Mouse (Mus musculus): Measurements from ENCODE around the gene Zfp560. TPM values are rescaled to one million over a fixed set of nuclear protein-coding genes. Genes with fewer than 3 reads are reported as not detected.
A peak's percentile ranks its signal among the peaks of the same experiment; 100 is the strongest.
"Not testable (repeated sequence)": the region's sequence is repeated elsewhere in the genome, so short reads cannot be mapped to it uniquely, and the experiment has no call there.

The Zfp560 gene
- 13.0 and 13.8 TPM in 2 replicates for polyA plus RNA-seq (2015; fragmentation: Nextera tagmentation; extraction: Ambion mirVana)

DNA sequence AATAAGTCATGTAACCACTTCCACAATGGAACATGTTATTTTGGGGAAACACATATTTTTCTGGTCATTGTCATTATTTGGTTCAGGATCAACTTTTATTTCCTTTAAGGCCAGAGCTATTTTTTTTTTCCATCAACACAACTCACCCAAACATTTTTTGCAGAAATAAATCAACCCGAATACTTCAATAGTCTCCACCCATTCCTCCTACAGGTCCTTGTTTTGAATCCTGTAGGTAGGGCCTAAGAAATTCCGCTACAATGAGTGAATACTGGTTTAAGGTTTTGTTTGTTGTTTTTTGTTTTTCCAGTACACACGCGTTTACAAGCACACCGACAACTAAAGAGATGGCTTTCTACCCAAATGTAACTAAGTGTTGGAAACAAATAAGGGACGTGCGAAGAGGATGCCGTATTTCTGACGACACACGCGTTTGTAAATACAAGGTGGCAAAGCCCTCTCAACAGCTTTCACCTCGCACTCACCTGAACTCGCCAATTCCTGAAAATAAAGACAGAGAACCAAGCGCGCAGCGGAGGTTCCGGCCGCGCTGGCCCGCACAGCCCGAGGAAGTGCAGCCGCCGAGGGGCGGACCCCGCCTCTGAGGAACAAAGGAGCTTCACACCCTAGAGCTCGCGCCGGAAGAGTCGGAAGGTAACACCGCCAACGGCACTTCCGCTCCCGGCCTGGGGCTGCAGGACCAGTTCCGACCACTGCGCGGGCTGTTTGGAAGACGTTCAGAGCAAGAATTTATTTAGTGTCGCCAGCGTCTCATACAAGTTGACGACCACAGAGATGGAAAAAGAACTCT, at the start of gene Zfp560:
TSS of gene Zfp560 (minus strand) at position 646 of the 811 bp plus-strand sequence.
- 4% methylated on average over 40 of the region's 40 CpGs for WGBS (ENCODE audit: insufficient replicate concordance)
- Histone ChIP-seq H3K27me3 (no peaks in the 10 kb centered on the region), H3K36me3 (no peaks in the 10 kb centered on the region)

DNA sequence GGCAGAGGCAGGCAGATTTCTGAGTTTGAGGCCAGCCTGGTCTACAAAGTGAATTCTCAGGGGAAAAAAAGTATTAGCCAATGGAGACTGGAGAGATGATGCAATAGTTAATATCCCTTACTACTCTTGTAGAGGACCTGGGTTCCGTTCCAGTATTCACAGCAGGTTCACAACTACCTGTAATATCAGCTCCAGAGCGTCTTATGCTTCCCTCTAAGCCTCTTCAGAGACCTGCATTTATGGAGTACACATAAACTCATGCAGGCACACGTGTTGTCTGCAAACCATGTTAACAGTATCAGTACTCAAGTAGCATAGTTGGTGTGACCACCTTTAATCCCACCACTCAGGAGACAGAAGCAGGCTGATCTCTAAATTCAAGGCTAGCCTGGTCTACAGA, 45.0 kb upstream of the Zfp560 start:
- Histone ChIP-seq H3K27ac (no peak overlapping the region), H3K9me3 (replicated peaks) (no peaks in the 10 kb centered on the region), H3K4me1 (replicated peaks) (no peaks in the 10 kb centered on the region), H3K4me3 (replicated peaks) (no peak overlapping the region), H3K9ac (no peak overlapping the region), H3K27me3 (no peaks in the 10 kb centered on the region), H3K36me3 (no peaks in the 10 kb centered on the region; the same call in 1 of the 2 replicates), H3K4me2 (no peak overlapping the region)
- DNase-seq (no peak), ATAC-seq (ENCODE audit: low read depth) (no peak)
- 71% methylated on average over 3 of the region's 3 CpGs for WGBS (ENCODE audit: insufficient replicate concordance)

More for the DNA sequence above, at the start of gene Zfp560:
- Histone ChIP-seq H3K4me3 (replicated peaks) (peak within 1 kb of the TSS; percentile 71), H3K4me1 (replicated peaks) (peaks cover 3% of the 10 kb centered on the region), H3K9me3 (replicated peaks) (no peaks in the 10 kb centered on the region), H3K27ac (peak within 1 kb of the TSS; percentile 27; the same call in 1 of the 2 replicates), H3K4me2 (peak within 1 kb of the TSS; percentile 78), H3K9ac (peak within 1 kb of the TSS; percentile 79)
- DNase-seq (peak; percentile 84), ATAC-seq (ENCODE audit: low read depth) (peak; percentile 100)

DNA sequence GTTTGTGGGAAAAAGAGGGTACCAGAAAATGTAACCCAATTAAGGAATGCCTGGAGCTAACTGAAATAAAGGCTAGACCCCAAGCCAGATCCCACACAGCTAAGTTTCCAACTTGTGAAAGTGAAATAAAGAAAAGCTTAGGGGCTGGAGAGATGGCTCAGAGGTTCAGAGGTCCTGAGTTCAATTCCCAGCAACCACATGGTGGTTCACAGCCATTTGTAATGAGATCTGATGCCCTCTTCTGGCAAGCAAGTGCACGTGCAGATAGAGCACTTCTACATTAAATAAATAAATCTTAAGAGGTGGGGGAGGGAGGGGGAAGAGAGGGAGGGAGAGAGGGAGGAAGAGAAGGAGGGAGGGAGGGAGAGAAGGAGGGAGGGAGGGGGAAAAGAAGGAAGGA, 26.5 kb upstream of the Zfp560 start:
- no peak overlapping the region for H3K4me3 ChIP-seq (replicated peaks)
- ATAC-seq (ENCODE audit: low read depth), result no peak
- no peak overlapping the region for H3K9ac ChIP-seq
- no peaks in the 10 kb centered on the region for H3K4me1 ChIP-seq (replicated peaks)
- H3K27ac ChIP-seq, result no peak overlapping the region
- no peaks in the 10 kb centered on the region for H3K36me3 ChIP-seq
- H3K9me3 ChIP-seq (replicated peaks), result no peaks in the 10 kb centered on the region
- DNase-seq, result no peak
- H3K27me3 ChIP-seq, result no peaks in the 10 kb centered on the region
- 33% methylated on average over 1 of the region's 1 CpGs for WGBS (ENCODE audit: insufficient replicate concordance)
- H3K4me2 ChIP-seq, result no peak overlapping the region

DNA sequence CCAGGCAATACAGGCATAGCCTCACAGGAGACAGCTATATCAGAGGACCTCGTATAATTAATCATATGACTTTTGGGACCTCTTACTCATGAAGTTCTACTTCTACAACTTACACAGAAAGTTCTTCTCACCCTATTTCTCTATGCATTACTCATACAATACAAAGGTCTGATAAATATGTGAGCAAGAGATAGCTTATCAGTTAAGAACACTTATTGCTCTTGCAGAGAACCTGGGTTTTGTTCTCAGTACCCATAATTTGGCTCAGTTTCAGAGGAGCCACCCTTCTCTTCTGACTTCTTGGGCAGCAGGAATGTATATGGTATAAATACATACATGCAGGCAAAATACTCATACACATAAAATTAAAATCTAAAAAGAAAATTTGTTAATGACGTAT, 24.3 kb upstream of the Zfp560 start:
- DNase-seq (no peak), ATAC-seq (ENCODE audit: low read depth) (no peak)
- Histone ChIP-seq H3K4me2 (no peak overlapping the region), H3K4me1 (replicated peaks) (no peaks in the 10 kb centered on the region), H3K4me3 (replicated peaks) (no peak overlapping the region), H3K27ac (no peak overlapping the region), H3K9me3 (replicated peaks) (no peaks in the 10 kb centered on the region), H3K9ac (no peak overlapping the region), H3K27me3 (no peaks in the 10 kb centered on the region), H3K36me3 (no peaks in the 10 kb centered on the region)
- WGBS (ENCODE audit: insufficient replicate concordance), result 64% methylated on average over 2 of the region's 2 CpGs

DNA sequence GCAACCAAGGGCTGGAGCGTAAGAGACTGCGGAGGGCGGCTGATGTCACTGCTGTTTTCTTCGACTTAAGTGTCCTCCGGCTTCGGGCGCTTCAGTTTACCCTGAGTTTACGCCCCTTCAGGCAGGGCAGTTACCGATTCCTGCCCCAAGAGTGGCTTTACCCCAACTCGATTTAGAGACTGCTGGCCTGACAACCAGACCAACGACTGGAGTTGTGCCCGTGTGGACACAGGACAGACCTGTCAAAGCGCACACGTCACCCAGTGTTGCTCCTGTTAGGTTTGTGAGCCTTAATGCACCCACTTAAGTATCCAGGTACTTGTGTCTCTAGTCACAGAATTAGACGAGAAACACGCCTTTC, 346 bp upstream of the Zfp560 start:
- no peaks in the 10 kb centered on the region for H3K36me3 ChIP-seq
- no peak for DNase-seq
- peak overlapping the region; percentile 78 for H3K4me2 ChIP-seq
- ATAC-seq (ENCODE audit: low read depth), result peak; percentile 65
- WGBS (ENCODE audit: insufficient replicate concordance), result 14% methylated on average over 16 of the region's 16 CpGs
- peak overlapping the region; percentile 27; the same call in 1 of the 2 replicates for H3K27ac ChIP-seq
- peak overlapping the region; percentile 79 for H3K9ac ChIP-seq
- peak overlapping the region; percentile 71 for H3K4me3 ChIP-seq (replicated peaks)
- no peaks in the 10 kb centered on the region for H3K9me3 ChIP-seq (replicated peaks)
- H3K27me3 ChIP-seq, result no peaks in the 10 kb centered on the region
- H3K4me1 ChIP-seq (replicated peaks), result peaks cover 3% of the 10 kb centered on the region

DNA sequence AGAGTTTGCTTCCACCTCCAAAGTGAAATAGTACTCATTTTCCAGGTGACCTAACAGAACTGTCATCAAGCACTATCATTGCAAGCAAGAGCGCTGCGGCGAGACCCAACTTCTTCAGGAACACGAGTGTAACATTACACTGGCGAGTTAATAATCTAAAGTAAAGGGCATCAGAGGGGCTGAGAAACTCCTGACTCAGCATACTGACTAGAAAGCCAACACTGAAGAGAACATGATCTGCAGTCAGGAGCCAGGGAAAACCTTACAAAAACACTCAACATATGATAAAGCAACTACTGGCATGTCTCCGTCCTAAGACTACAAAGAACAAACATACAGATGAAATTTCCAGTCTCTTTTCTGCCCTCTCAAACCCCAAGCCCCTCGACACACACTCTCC, 1.3 kb downstream of the Zfp560 start:
- Histone ChIP-seq H3K36me3 (no peaks in the 10 kb centered on the region), H3K9ac (no peak overlapping the region), H3K4me1 (replicated peaks) (peaks cover 3% of the 10 kb centered on the region), H3K27me3 (no peaks in the 10 kb centered on the region), H3K4me3 (replicated peaks) (no peak overlapping the region), H3K4me2 (peak overlapping the region; percentile 28; the same call in 1 of the 2 replicates), H3K27ac (no peak overlapping the region), H3K9me3 (replicated peaks) (no peaks in the 10 kb centered on the region)
- ATAC-seq (ENCODE audit: low read depth) (no peak), DNase-seq (no peak)
- 80% methylated on average over 7 of the region's 7 CpGs for WGBS (ENCODE audit: insufficient replicate concordance)

DNA sequence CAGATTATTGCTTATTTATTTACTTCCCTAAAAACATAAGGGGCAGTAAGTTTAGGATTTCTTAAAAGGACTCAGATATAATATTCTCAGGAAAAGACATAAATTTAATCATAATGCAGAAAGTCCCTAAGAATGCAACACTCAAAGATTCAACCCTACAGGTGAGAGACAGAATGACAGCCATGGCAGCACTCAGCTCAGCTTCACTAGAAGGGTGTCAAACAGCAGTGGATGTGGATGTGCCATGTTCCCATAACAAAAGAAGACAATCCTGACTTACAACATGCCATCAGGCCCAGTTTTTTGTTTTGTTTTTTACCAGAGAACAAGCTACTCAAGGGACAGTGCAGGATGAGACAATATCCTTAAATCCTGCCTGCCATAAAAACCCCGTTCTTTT, 10.3 kb downstream of the Zfp560 start:
- Histone ChIP-seq H3K9ac (no peak overlapping the region), H3K27me3 (no peaks in the 10 kb centered on the region), H3K4me3 (replicated peaks) (no peak overlapping the region), H3K4me1 (replicated peaks) (no peaks in the 10 kb centered on the region), H3K36me3 (no peaks in the 10 kb centered on the region), H3K4me2 (no peak overlapping the region), H3K9me3 (replicated peaks) (no peaks in the 10 kb centered on the region), H3K27ac (no peak overlapping the region)
- no peak for ATAC-seq (ENCODE audit: low read depth)
- no peak for DNase-seq
- 78% methylated on average over 1 of the region's 1 CpGs for WGBS (ENCODE audit: insufficient replicate concordance)

DNA sequence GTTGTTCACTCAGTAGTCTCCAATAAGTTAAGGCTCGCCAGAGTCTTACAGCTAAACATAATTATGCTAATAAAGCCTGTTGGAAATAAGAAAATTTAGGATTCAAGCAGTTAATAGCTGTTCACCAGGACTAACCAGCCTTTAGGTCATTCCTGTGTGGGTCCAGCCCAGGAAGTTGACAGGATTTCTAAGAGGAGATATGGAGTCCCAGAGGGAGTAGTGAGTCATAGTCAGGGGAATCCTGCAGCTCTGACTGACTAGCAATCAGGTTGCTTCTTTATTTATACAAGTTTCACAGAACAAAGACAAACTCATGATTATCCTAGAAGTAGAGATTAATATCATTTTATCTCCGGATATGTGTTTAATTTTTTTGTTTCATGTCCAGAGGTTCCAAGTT, 17.7 kb downstream of the Zfp560 start:
- no peak for DNase-seq
- no peaks in the 10 kb centered on the region for H3K4me1 ChIP-seq (replicated peaks)
- H3K27ac ChIP-seq, result no peak overlapping the region
- no peak overlapping the region for H3K4me3 ChIP-seq (replicated peaks)
- no peaks in the 10 kb centered on the region for H3K27me3 ChIP-seq
- peaks cover 5% of the 10 kb centered on the region; the same call in 1 of the 2 replicates for H3K36me3 ChIP-seq
- no peak overlapping the region for H3K9ac ChIP-seq
- ATAC-seq (ENCODE audit: low read depth), result no peak
- no peak overlapping the region for H3K4me2 ChIP-seq
- WGBS (ENCODE audit: insufficient replicate concordance), result 64% methylated on average over 2 of the region's 2 CpGs
- H3K9me3 ChIP-seq (replicated peaks), result 0 out of 2 replicates have a peak, but pooled peaks cover 3% of the 10 kb centered on the region

DNA sequence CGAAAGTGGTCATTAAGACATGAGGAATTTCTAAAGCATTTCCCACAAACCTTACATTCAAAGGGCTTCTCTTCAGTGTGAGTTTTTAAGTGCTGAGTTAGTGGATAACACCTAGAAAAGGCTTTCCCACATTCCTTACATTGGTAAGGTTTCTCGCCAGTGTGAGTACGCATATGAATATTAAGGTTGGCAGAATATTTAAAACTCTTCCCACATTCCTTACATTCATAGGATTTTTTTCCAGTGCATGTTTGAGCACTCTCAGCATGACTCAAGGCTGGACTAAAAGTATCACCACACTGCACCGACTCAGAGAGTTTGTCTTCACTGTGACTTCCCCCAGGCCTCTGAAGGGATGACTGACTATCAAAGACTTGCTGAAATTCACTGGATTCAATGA, 36.5 kb downstream of the Zfp560 start:
- no peak overlapping the region for H3K4me3 ChIP-seq (replicated peaks)
- no peaks in the 10 kb centered on the region for H3K27me3 ChIP-seq
- H3K36me3 ChIP-seq, result peaks cover 16% of the 10 kb centered on the region
- 80% methylated on average over 4 of the region's 4 CpGs for WGBS (ENCODE audit: insufficient replicate concordance)
- ATAC-seq (ENCODE audit: low read depth), result no peak
- no peak overlapping the region for H3K4me2 ChIP-seq
- no peaks in the 10 kb centered on the region for H3K4me1 ChIP-seq (replicated peaks)
- no peak overlapping the region for H3K9ac ChIP-seq
- H3K27ac ChIP-seq, result no peak overlapping the region
- no peaks in the 10 kb centered on the region for H3K9me3 ChIP-seq (replicated peaks)
- DNase-seq, result no peak

DNA sequence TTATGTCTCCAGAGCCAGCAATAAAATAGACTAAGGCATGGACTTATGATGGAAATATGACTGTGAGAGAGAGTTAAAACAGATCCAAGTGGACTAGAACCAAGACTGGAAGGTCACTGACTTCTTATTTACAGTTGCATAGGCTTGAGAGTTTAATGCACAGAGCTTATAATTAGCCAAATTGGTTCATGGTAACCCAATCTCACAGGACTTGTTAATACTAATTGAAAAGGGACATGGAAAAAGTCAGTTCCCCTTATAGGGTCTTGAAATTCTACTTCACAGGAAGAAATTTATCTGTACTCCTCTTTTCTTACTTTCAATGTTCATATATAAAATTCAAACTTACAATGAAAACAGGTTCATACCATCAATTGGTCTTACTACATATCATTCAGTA, 49.0 kb downstream of the Zfp560 start, which contains the start of gene Olfr18:
TSS of gene Olfr18 (minus strand) at position 101 of the 400 bp plus-strand sequence.
- no peaks in the 10 kb centered on the region for H3K27me3 ChIP-seq
- H3K4me3 ChIP-seq (replicated peaks), result no peak within 1 kb of the TSS
- H3K27ac ChIP-seq, result no peak within 1 kb of the TSS
- DNase-seq (no peak), ATAC-seq (ENCODE audit: low read depth) (no peak)
- H3K4me2 ChIP-seq, result no peak within 1 kb of the TSS
- H3K36me3 ChIP-seq, result no peaks in the 10 kb centered on the region
- no peak within 1 kb of the TSS for H3K9ac ChIP-seq
- no peaks in the 10 kb centered on the region for H3K4me1 ChIP-seq (replicated peaks)
- no peaks in the 10 kb centered on the region for H3K9me3 ChIP-seq (replicated peaks)

DNA sequence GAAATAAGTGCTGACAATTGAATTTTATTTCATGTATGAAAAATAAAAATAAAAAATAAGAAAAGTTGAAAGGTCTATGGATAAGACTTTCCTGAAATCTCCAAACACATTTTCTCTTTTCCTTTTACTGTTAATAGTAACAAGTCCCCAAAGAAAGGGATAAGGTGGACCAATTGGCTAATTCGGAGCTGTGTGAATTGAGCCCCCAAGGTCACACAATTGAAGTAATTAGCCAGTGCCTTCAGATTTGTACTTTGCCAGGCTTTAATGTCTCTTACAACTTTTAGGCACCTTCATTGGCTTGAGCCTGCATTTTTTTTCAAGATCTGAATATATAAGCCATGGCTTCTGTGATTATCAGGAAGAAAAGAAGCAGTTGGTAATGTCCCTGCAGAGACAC, 86.7 kb downstream of the Zfp560 start, which contains the start of gene Olfr873:
TSS of gene Olfr873 (plus strand) at position 301 of the 400 bp plus-strand sequence.
- no peak within 1 kb of the TSS for H3K27ac ChIP-seq
- no peak within 1 kb of the TSS for H3K4me3 ChIP-seq (replicated peaks)
- 58% methylated on average over 1 of the region's 1 CpGs for WGBS (ENCODE audit: insufficient replicate concordance)

DNA sequence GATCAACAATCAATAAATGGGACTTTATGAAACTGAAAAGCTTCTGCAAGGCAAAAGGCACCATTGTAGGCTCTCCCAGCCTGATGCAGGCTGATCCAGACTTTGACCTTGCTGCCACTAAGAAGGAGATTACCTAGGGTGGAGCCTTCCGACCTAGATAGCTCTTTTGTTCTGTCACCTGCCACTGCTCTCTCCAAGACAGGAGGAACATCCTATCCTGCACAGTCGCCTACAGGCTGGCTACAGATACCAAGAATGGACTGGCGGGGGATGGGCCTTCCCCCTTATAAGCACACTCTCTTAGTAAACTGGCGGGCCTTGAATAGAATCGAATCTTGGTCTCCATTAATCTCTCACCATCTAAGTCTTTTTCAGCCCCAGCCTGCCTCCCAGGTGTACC, 89.4 kb downstream of the Zfp560 start:
- DNase-seq; H3K4me3 ChIP-seq (replicated peaks); H3K4me1 ChIP-seq (replicated peaks); H3K9me3 ChIP-seq (replicated peaks); H3K4me2 ChIP-seq; ATAC-seq (ENCODE audit: low read depth); H3K27me3 ChIP-seq; H3K9ac ChIP-seq; H3K36me3 ChIP-seq; H3K27ac ChIP-seq: not testable (repeated sequence)
- 57% methylated on average over 5 of the region's 5 CpGs for whole genome bisulfite sequencing (ENCODE audit: insufficient replicate concordance)

More for the DNA sequence above, 86.7 kb downstream of the Zfp560 start, which contains the start of gene Olfr873:
- no peaks in the 10 kb centered on the region for H3K27me3 ChIP-seq
- ATAC-seq (ENCODE audit: low read depth), result no peak
- no peak within 1 kb of the TSS for H3K9ac ChIP-seq
- no peaks in the 10 kb centered on the region for H3K36me3 ChIP-seq
- no peak for DNase-seq
- H3K9me3 ChIP-seq (replicated peaks), result no peaks in the 10 kb centered on the region
- H3K4me1 ChIP-seq (replicated peaks), result no peaks in the 10 kb centered on the region
- no peak within 1 kb of the TSS for H3K4me2 ChIP-seq
